Mouse (Mus musculus) frontal cortex, postnatal 10 days (tissue): Measurements from ENCODE around the gene Rtp3.
A peak's percentile ranks its signal among the peaks of the same experiment; 100 is the strongest.

Experiments used
- DNase-seq, 2 experiments: peaks; one replicate each; pipeline ENCODE4 v3.0.0; 2022; ENCODE audit warnings: low spot score in 2 of 2, mixed read lengths in 1 of 2

The Rtp3 gene

GRCm38 (mm10) chr9:110990204-110990603 is at the start of gene Rtp3:
TSS of gene Rtp3 (minus strand) at chr9:110990583.
- no peak for DNase-seq

- DNase-seq = no peak
Observed at GRCm38 (mm10) chr9:111039966-111040365, 49.6 kb upstream of the Rtp3 start.

GRCm38 (mm10) chr9:111033717-111034116 is 43.3 kb upstream of the Rtp3 start:
- no peak for DNase-seq

GRCm38 (mm10) chr9:111026791-111027190 is 36.4 kb upstream of the Rtp3 start:
- DNase-seq = no peak

- no peak for DNase-seq
Observed at GRCm38 (mm10) chr9:111019022-111019421, 28.6 kb upstream of the Rtp3 start, which contains the start of gene Ltf. TSS of gene Ltf (plus strand) at chr9:111019271.

- no peak for DNase-seq
Observed at GRCm38 (mm10) chr9:111015658-111016057, 25.3 kb upstream of the Rtp3 start.

GRCm38 (mm10) chr9:111012041-111012440 is 21.7 kb upstream of the Rtp3 start:
- no peak for DNase-seq

- no peak for DNase-seq
Observed at GRCm38 (mm10) chr9:111011550-111011949, 21.2 kb upstream of the Rtp3 start.

GRCm38 (mm10) chr9:111009763-111010162 is 19.4 kb upstream of the Rtp3 start:
- DNase-seq = no peak

- no peak for DNase-seq
Observed at GRCm38 (mm10) chr9:111006544-111006943, 16.2 kb upstream of the Rtp3 start.

- no peak for DNase-seq
Observed at GRCm38 (mm10) chr9:111003279-111003678, 12.9 kb upstream of the Rtp3 start.

GRCm38 (mm10) chr9:111001621-111002020 is 11.2 kb upstream of the Rtp3 start:
- no peak for DNase-seq

- no peak for DNase-seq
Observed at GRCm38 (mm10) chr9:110999856-111000255, 9.5 kb upstream of the Rtp3 start.

GRCm38 (mm10) chr9:110999056-110999455 is 8.7 kb upstream of the Rtp3 start:
- DNase-seq = no peak

GRCm38 (mm10) chr9:110997245-110997644 is 6.9 kb upstream of the Rtp3 start:
- DNase-seq = peak in 1 of 2 experiments; percentile 65

GRCm38 (mm10) chr9:110994716-110995172 is 4.4 kb upstream of the Rtp3 start:
- DNase-seq = peak; percentile 43 to 57

- no peak for DNase-seq
Observed at GRCm38 (mm10) chr9:110993281-110993709, 2.9 kb upstream of the Rtp3 start.

GRCm38 (mm10) chr9:110989543-110989942 is 840 bp downstream of the Rtp3 start:
- no peak for DNase-seq

GRCm38 (mm10) chr9:110989141-110989540 is 1.2 kb downstream of the Rtp3 start:
- no peak for DNase-seq

GRCm38 (mm10) chr9:110988078-110988477 is 2.3 kb downstream of the Rtp3 start:
- DNase-seq = no peak

- no peak for DNase-seq
Observed at GRCm38 (mm10) chr9:110987331-110987730, 3.1 kb downstream of the Rtp3 start.

GRCm38 (mm10) chr9:110985951-110986350 is 4.4 kb downstream of the Rtp3 start:
- no peak for DNase-seq

GRCm38 (mm10) chr9:110985541-110985940 is 4.8 kb downstream of the Rtp3 start:
- DNase-seq = no peak

- no peak for DNase-seq
Observed at GRCm38 (mm10) chr9:110984096-110984495, 6.3 kb downstream of the Rtp3 start.
